Mouse (Mus musculus) CH12.LX (cell line): ENCODE data around the gene Hnrnph2. TPM values are rescaled to one million over a fixed set of nuclear protein-coding genes. Genes with fewer than 3 reads are reported as not detected.

ENCODE experiments used
- DNase-seq: peaks from one replicate; pipeline ENCODE4 v3.0.0-alpha.2; 2013; ENCODE audit errors: extremely low read depth
- H3K27ac ChIP-seq: 2 replicates; pipeline ENCODE4 v1.5.1; 2012; ENCODE audit warnings: low read depth, mild to moderate bottlenecking, control low read depth, moderate library complexity; ENCODE audit not compliant: insufficient read depth
- H3K27me3 ChIP-seq: replicated peaks from 2 replicates; pipeline ENCODE3; 2012; ENCODE audit warnings: inconsistent platforms
- H3K36me3 ChIP-seq, 2 experiments: replicated peaks in 1 of 2; 2 replicates each; pipeline versions ENCODE3 to v1.6.1; 2012; ENCODE audit warnings: inconsistent platforms in 1 of 2, low read length in 1 of 2, mild to moderate bottlenecking in 1 of 2, mixed read lengths in 1 of 2, moderate library complexity in 1 of 2; ENCODE audit not compliant: control insufficient read depth in 1 of 2, insufficient read depth in 1 of 2
- H3K4me1 ChIP-seq, 2 experiments: 2 replicates each; pipeline ENCODE4 v1.6.1; 2012; ENCODE audit warnings: inconsistent platforms in 1 of 2, moderate library complexity in 1 of 2; ENCODE audit not compliant: insufficient read depth in 2 of 2, control insufficient read depth in 1 of 2
- H3K4me2 ChIP-seq: 2 replicates; pipeline ENCODE4 v1.6.1; 2012; ENCODE audit warnings: low read depth, mild to moderate bottlenecking, control low read depth; ENCODE audit not compliant: poor library complexity, insufficient read depth, severe bottlenecking
- H3K4me3 ChIP-seq, 3 experiments: fragments of 150-350 bp in 1 of 3; sonication (generic) in 1 of 3; replicated peaks in 1 of 3; 2 replicates each; pipeline versions ENCODE3 to v1.5.1; 2011 to 2012; ENCODE audit warnings: low read depth in 2 of 3, low read length in 2 of 3, mild to moderate bottlenecking in 2 of 3, moderate library complexity in 2 of 3, control low read depth in 1 of 3, improper control_type of control experiment in 1 of 3, inconsistent platforms in 1 of 3, mixed read lengths in 1 of 3; ENCODE audit not compliant: poor library complexity in 1 of 3
- H3K79me2 ChIP-seq: replicated peaks from 2 replicates; pipeline ENCODE4 v1.6.1; 2012; ENCODE audit warnings: mild to moderate bottlenecking, moderate library complexity; ENCODE audit not compliant: control insufficient read depth, poor library complexity, insufficient read depth, severe bottlenecking; ENCODE audit errors: extremely low read depth
- H3K9ac ChIP-seq: 2 replicates; pipeline ENCODE4 v1.6.1; 2012; ENCODE audit warnings: low read depth, mild to moderate bottlenecking, control low read depth, moderate library complexity; ENCODE audit not compliant: insufficient read depth
- H3K9me3 ChIP-seq: replicated peaks from 2 replicates; pipeline ENCODE3; 2012; ENCODE audit warnings: low read length, inconsistent platforms, mixed read lengths
- CTCF ChIP-seq, 2 experiments: IDR thresholded peaks in 1 of 2; conservative IDR thresholded peaks in 1 of 2; 2 replicates each; pipeline ENCODE4 v1.5.1; 2011 to 2012; ENCODE audit warnings: low read depth in 2 of 2, low read length in 2 of 2, improper control_type of control experiment in 1 of 2, inconsistent platforms in 1 of 2, mild to moderate bottlenecking in 1 of 2, moderate library complexity in 1 of 2
- E2F4 ChIP-seq: IDR thresholded peaks from 2 replicates; pipeline ENCODE4 v1.6.1; 2011; ENCODE audit warnings: low read depth, low read length, improper control_type of control experiment; ENCODE audit not compliant: insufficient replicate concordance
- ELF1 ChIP-seq: IDR thresholded peaks from 2 replicates; pipeline ENCODE4 v1.6.1; 2014; ENCODE audit warnings: low read depth, mild to moderate bottlenecking, inconsistent platforms, low read length, improper control_type of control experiment
- EP300 ChIP-seq: IDR thresholded peaks from 2 replicates; pipeline ENCODE4 v1.6.1; 2011; ENCODE audit warnings: low read length, improper control_type of control experiment
- ETS1 ChIP-seq: conservative IDR thresholded peaks from 2 replicates; pipeline ENCODE4 v1.6.1; 2012; ENCODE audit warnings: low read depth, mild to moderate bottlenecking, inconsistent platforms, low read length, improper control_type of control experiment, moderate library complexity
- IRF4 ChIP-seq: IDR thresholded peaks from 2 replicates; pipeline ENCODE4 v1.6.1; 2014; ENCODE audit warnings: low read depth, mild to moderate bottlenecking, inconsistent platforms, low read length, improper control_type of control experiment
- JUN ChIP-seq: IDR thresholded peaks from 2 replicates; pipeline ENCODE4 v1.6.1; 2011; ENCODE audit warnings: low read depth, mild to moderate bottlenecking, low read length, improper control_type of control experiment, moderate library complexity; ENCODE audit not compliant: insufficient read depth
- JUND ChIP-seq: conservative IDR thresholded peaks from 2 replicates; pipeline ENCODE4 v1.6.1; 2011; ENCODE audit warnings: low read depth, low read length, improper control_type of control experiment
- KAT2A ChIP-seq: IDR thresholded peaks from 2 replicates; pipeline ENCODE4 v1.6.1; 2012; ENCODE audit warnings: low read length, improper control_type of control experiment, inconsistent platforms; ENCODE audit not compliant: insufficient replicate concordance
- MAFK ChIP-seq: IDR thresholded peaks from 2 replicates; pipeline ENCODE4 v1.6.1; 2011; ENCODE audit warnings: low read length, improper control_type of control experiment; ENCODE audit not compliant: insufficient replicate concordance
- MAX ChIP-seq: IDR thresholded peaks from 2 replicates; pipeline ENCODE4 v1.6.1; 2011; ENCODE audit warnings: low read length, improper control_type of control experiment
- MXI1 ChIP-seq: IDR thresholded peaks from 2 replicates; pipeline ENCODE4 v1.6.1; 2011; ENCODE audit warnings: mild to moderate bottlenecking, low read depth, low read length, improper control_type of control experiment
- PAX5 ChIP-seq: IDR thresholded peaks from 2 replicates; pipeline ENCODE4 v1.6.1; 2012; ENCODE audit warnings: low read length, inconsistent platforms, mixed read lengths
- POLR2A ChIP-seq: IDR thresholded peaks from 2 replicates; pipeline ENCODE4 v1.6.1; 2011; ENCODE audit warnings: low read depth, mild to moderate bottlenecking, improper control_type of control experiment, low read length
- POLR2AphosphoS2 ChIP-seq: IDR thresholded peaks from 2 replicates; pipeline ENCODE4 v1.6.1; 2011; ENCODE audit warnings: low read depth, low read length, improper control_type of control experiment
- RAD21 ChIP-seq: IDR thresholded peaks from 2 replicates; pipeline ENCODE4 v1.6.1; 2011; ENCODE audit warnings: low read depth, mild to moderate bottlenecking, low read length, improper control_type of control experiment, moderate library complexity
- RCOR1 ChIP-seq: conservative IDR thresholded peaks from 2 replicates; pipeline ENCODE4 v1.6.1; 2012; ENCODE audit warnings: low read depth, mild to moderate bottlenecking, inconsistent platforms, low read length, improper control_type of control experiment
- SIN3A ChIP-seq: IDR thresholded peaks from 2 replicates; pipeline ENCODE4 v1.6.1; 2012; ENCODE audit warnings: low read length, improper control_type of control experiment, inconsistent platforms
- SMC3 ChIP-seq: IDR thresholded peaks from 2 replicates; pipeline ENCODE4 v1.6.1; 2011; ENCODE audit warnings: low read depth, low read length, improper control_type of control experiment
- TBP ChIP-seq: conservative IDR thresholded peaks from 2 replicates; pipeline ENCODE4 v1.6.1; 2011; ENCODE audit warnings: low read depth, low read length, improper control_type of control experiment
- TCF12 ChIP-seq: IDR thresholded peaks from 2 replicates; pipeline ENCODE4 v1.6.1; 2014; ENCODE audit warnings: low read depth, mild to moderate bottlenecking, inconsistent platforms, low read length, improper control_type of control experiment
- ZC3H11A ChIP-seq: IDR thresholded peaks from 2 replicates; pipeline ENCODE4 v1.6.1; 2012; ENCODE audit warnings: low read depth, mild to moderate bottlenecking, inconsistent platforms, low read length, improper control_type of control experiment
- ZKSCAN1 ChIP-seq: IDR thresholded peaks from 2 replicates; pipeline ENCODE4 v1.6.1; 2012; ENCODE audit warnings: low read depth, inconsistent platforms, low read length, improper control_type of control experiment, borderline replicate concordance
- ZMIZ1 ChIP-seq: IDR thresholded peaks from 2 replicates; pipeline ENCODE4 v1.6.1; 2012; ENCODE audit warnings: low read depth, mild to moderate bottlenecking, inconsistent platforms, low read length, improper control_type of control experiment
- dilution Hi-C: fragments of 300-500 bp; cut with MboI; formaldehyde crosslinking; loops from 2 replicates; pipeline ENCODE4 v1.14.3; 2020; ENCODE audit warnings: low sequenced_read_pairs; ENCODE audit not compliant: extremely low pct_unique_long_range_greater_than_20kb, extremely low pct_ligation_motif_present
- in situ Hi-C: fragments of 300-500 bp; cut with MboI; formaldehyde crosslinking; loops from 3 replicates; pipeline ENCODE4 v1.14.3; 2019; ENCODE audit warnings: low sequenced_read_pairs, low pct_ligation_motif_present, low pct_unique_long_range_greater_than_20kb, mixed read lengths
- polyA plus RNA-seq: library from polyadenylated mRNA; unstranded; fragments of >175 nt; gene quantifications from 2 replicates; pipeline ENCODE4 v1.2.1, GENCODE M21; 2012; ENCODE audit warnings: low read depth; ENCODE audit not compliant: insufficient read length
- total RNA-seq, 2 experiments: library from RNA; depleted of rRNA; stranded (reverse); fragments of 300-350 nt in 1 of 2; fragments of >200 nt in 1 of 2; gene quantifications; 2 replicates each; pipeline ENCODE4 v1.2.3; 2012 to 2014

Gene Hnrnph2
- total and polyA plus RNA-seq, 3 experiments = 38.2 to 70.0 (median 57.3) TPM

GRCm38 (mm10) chrX:134648031-134648692, 47.2 kb downstream of the Hnrnph2 start:
- H3K9ac ChIP-seq = no peak overlapping the region
- in situ Hi-C loops = loop anchor here (25.0 kb wide), 1 partner anchor 264 kb away; no protein-coding TSS in a partner anchor
- peak; percentile 71 for DNase-seq
- no peak overlapping the region for H3K4me3 ChIP-seq
- TF ChIP-seq SIN3A = no peak
- no peak for TF ChIP-seq MXI1
- TF ChIP-seq POLR2A = no peak
- no peak for TF ChIP-seq ELF1
- no peak for TF ChIP-seq IRF4
- peak; percentile 28 for TF ChIP-seq RAD21
- no peak for TF ChIP-seq KAT2A
- TF ChIP-seq CTCF (conservative IDR thresholded peaks at IDR 0.05 in 1 of 2, IDR thresholded peaks at IDR 0.05 in 1 of 2; ENCODE audit: low read depth in 2 of 2, low read length in 2 of 2) = peak; percentile 43 to 63
- no peak for TF ChIP-seq PAX5
- TF ChIP-seq SMC3 = peak; percentile 55
- no peak for TF ChIP-seq JUND
- no peak for TF ChIP-seq JUN
- TF ChIP-seq TBP = no peak
- no peak for TF ChIP-seq ZKSCAN1
- TF ChIP-seq POLR2AphosphoS2 = no peak
- TF ChIP-seq ZMIZ1 = no peak
- no peak for TF ChIP-seq TCF12
- no peaks in the 10 kb centered on the region for H3K79me2 ChIP-seq
- H3K4me2 ChIP-seq = no peak overlapping the region; the same call in 1 of the 2 replicates
- no peaks in the 10 kb centered on the region for H3K27me3 ChIP-seq
- H3K9me3 ChIP-seq = no peaks in the 10 kb centered on the region
- H3K27ac ChIP-seq = no peak overlapping the region
- no peaks in the 10 kb centered on the region for H3K36me3 ChIP-seq
- dilution Hi-C loops = no loop called here
- H3K4me1 ChIP-seq = no peaks in the 10 kb centered on the region

GRCm38 (mm10) chrX:134652061-134652460, 51.1 kb downstream of the Hnrnph2 start:
- dilution Hi-C loops (no loop called here), in situ Hi-C loops (no loop called here)
- DNase-seq = no peak
- no peaks in the 10 kb centered on the region for H3K9me3 ChIP-seq
- H3K4me2 ChIP-seq = no peak overlapping the region
- H3K27me3 ChIP-seq = no peaks in the 10 kb centered on the region
- TF ChIP-seq MAFK (no peak), TCF12 (no peak), POLR2A (no peak), ZC3H11A (no peak), MAX (no peak), EP300 (no peak), RCOR1 (no peak), E2F4 (no peak), ETS1 (no peak)
- H3K9ac ChIP-seq = no peak overlapping the region
- H3K4me3 ChIP-seq = no peak overlapping the region
- no peaks in the 10 kb centered on the region for H3K79me2 ChIP-seq
- H3K36me3 ChIP-seq = no peaks in the 10 kb centered on the region
- no peak overlapping the region for H3K27ac ChIP-seq
- no peaks in the 10 kb centered on the region for H3K4me1 ChIP-seq

Other genes with a start within 250 kb of the Hnrnph2 start
- 0.13 and 0.17 TPM in 2 replicates for gene Drp2, start 196.6 kb upstream of the Hnrnph2 start, total RNA-seq (2012; rRNA removed)
- 0.19 and 0.22 TPM in 2 replicates for gene Drp2, start 196.6 kb upstream of the Hnrnph2 start, total RNA-seq (2014; rRNA removed)
- gene Drp2, start 196.6 kb upstream of the Hnrnph2 start, polyA plus RNA-seq = 0.38 and 0.59 TPM in 2 replicates
- not detected in 2 replicates for gene Taf7l, start 124.7 kb upstream of the Hnrnph2 start, total RNA-seq (2012; rRNA removed)
- not detected in 2 replicates for gene Taf7l, start 124.7 kb upstream of the Hnrnph2 start, total RNA-seq (2014; rRNA removed)
- not detected in 2 replicates for gene Taf7l, start 124.7 kb upstream of the Hnrnph2 start, polyA plus RNA-seq
- gene Timm8a1, start 59.3 kb upstream of the Hnrnph2 start, total RNA-seq (2012; rRNA removed) = 48.2 and 74.8 TPM in 2 replicates
- gene Timm8a1, start 59.3 kb upstream of the Hnrnph2 start, total RNA-seq (2014; rRNA removed) = 216 and 251 TPM in 2 replicates
- gene Timm8a1, start 59.3 kb upstream of the Hnrnph2 start, polyA plus RNA-seq = 145 and 152 TPM in 2 replicates
- 16.2 and 23.2 TPM in 2 replicates for gene Btk, start 17.6 kb upstream of the Hnrnph2 start, total RNA-seq (2012; rRNA removed)
- 32.9 and 38.1 TPM in 2 replicates for gene Btk, start 17.6 kb upstream of the Hnrnph2 start, total RNA-seq (2014; rRNA removed)
- gene Btk, start 17.6 kb upstream of the Hnrnph2 start, polyA plus RNA-seq = 53.4 and 69.0 TPM in 2 replicates
- 2,800 and 2,905 TPM in 2 replicates for gene Rpl36a, start 15.5 kb upstream of the Hnrnph2 start, total RNA-seq (2012; rRNA removed)
- 2,352 and 2,700 TPM in 2 replicates for gene Rpl36a, start 15.5 kb upstream of the Hnrnph2 start, total RNA-seq (2014; rRNA removed)
- gene Rpl36a, start 15.5 kb upstream of the Hnrnph2 start, polyA plus RNA-seq = 869 and 1,197 TPM in 2 replicates
- gene Gla, start 54 bp upstream of the Hnrnph2 start, total RNA-seq (2012; rRNA removed) = 6.1 and 6.2 TPM in 2 replicates
- 9.1 and 10.3 TPM in 2 replicates for gene Gla, start 54 bp upstream of the Hnrnph2 start, total RNA-seq (2014; rRNA removed)
- gene Gla, start 54 bp upstream of the Hnrnph2 start, polyA plus RNA-seq = 8.6 and 13.3 TPM in 2 replicates
- gene Armcx4, start 85.3 kb downstream of the Hnrnph2 start, total RNA-seq (2012; rRNA removed) = 3.4 and 3.5 TPM in 2 replicates
- 0.03 TPM in 1 of 2 replicates, not detected in the other for gene Armcx4, start 85.3 kb downstream of the Hnrnph2 start, total RNA-seq (2014; rRNA removed)
- 0.19 and 0.31 TPM in 2 replicates for gene Armcx4, start 85.3 kb downstream of the Hnrnph2 start, polyA plus RNA-seq
- 0.08 and 0.13 TPM in 2 replicates for gene Armcx1, start 116.8 kb downstream of the Hnrnph2 start, total RNA-seq (2012; rRNA removed)
- gene Armcx1, start 116.8 kb downstream of the Hnrnph2 start, total RNA-seq (2014; rRNA removed) = not detected in 2 replicates
- gene Armcx1, start 116.8 kb downstream of the Hnrnph2 start, polyA plus RNA-seq = not detected in 2 replicates
- 0.67 and 1.2 TPM in 2 replicates for gene Armcx6, start 150.2 kb downstream of the Hnrnph2 start, total RNA-seq (2012; rRNA removed)
- 1.3 and 1.7 TPM in 2 replicates for gene Armcx6, start 150.2 kb downstream of the Hnrnph2 start, total RNA-seq (2014; rRNA removed)
- 1.7 and 2.2 TPM in 2 replicates for gene Armcx6, start 150.2 kb downstream of the Hnrnph2 start, polyA plus RNA-seq
- gene Armcx3, start 155.4 kb downstream of the Hnrnph2 start, total RNA-seq (2012; rRNA removed) = 8.6 and 11.6 TPM in 2 replicates
- 0.23 and 0.49 TPM in 2 replicates for gene Armcx3, start 155.4 kb downstream of the Hnrnph2 start, total RNA-seq (2014; rRNA removed)
- gene Armcx3, start 155.4 kb downstream of the Hnrnph2 start, polyA plus RNA-seq = 1.1 and 1.2 TPM in 2 replicates
- 12.6 and 15.3 TPM in 2 replicates for gene Armcx2, start 208.0 kb downstream of the Hnrnph2 start, total RNA-seq (2012; rRNA removed)
- gene Armcx2, start 208.0 kb downstream of the Hnrnph2 start, total RNA-seq (2014; rRNA removed) = 18.8 and 20.5 TPM in 2 replicates
- 17.3 and 19.6 TPM in 2 replicates for gene Armcx2, start 208.0 kb downstream of the Hnrnph2 start, polyA plus RNA-seq